Mouse (Mus musculus) MEL (cell line): ENCODE results near the gene Glmn. TPM values are rescaled to one million over a fixed set of nuclear protein-coding genes. Genes with fewer than 3 reads are reported as not detected.

Source experiments
- DNase-seq: peaks from one replicate; pipeline ENCODE4 v3.0.0; 2011; ENCODE audit warnings: low read depth, low spot score
- H3K27ac ChIP-seq: 2 replicates; pipeline ENCODE4 v1.5.1; 2012; ENCODE audit warnings: low read depth, mild to moderate bottlenecking, control low read depth, low read length, moderate library complexity; ENCODE audit not compliant: control insufficient read depth
- H3K27me3 ChIP-seq, 2 experiments: fragments of 150-350 bp in 1 of 2; sonication (generic) in 1 of 2; 2 replicates each; pipeline ENCODE4 v1.6.1; 2012; ENCODE audit warnings: low read length in 2 of 2, mild to moderate bottlenecking in 2 of 2, improper control_type of control experiment in 1 of 2, moderate library complexity in 1 of 2; ENCODE audit not compliant: insufficient read depth in 2 of 2, control insufficient read depth in 1 of 2
- H3K36me3 ChIP-seq, 2 experiments: 2 replicates each; pipeline ENCODE4 v1.6.1; 2012 to 2014; ENCODE audit warnings: low read length in 2 of 2, improper control_type of control experiment in 1 of 2, inconsistent platforms in 1 of 2, mild to moderate bottlenecking in 1 of 2; ENCODE audit not compliant: insufficient read depth in 2 of 2, control insufficient read depth in 1 of 2
- H3K4me1 ChIP-seq, 2 experiments: fragments of 150-350 bp in 1 of 2; sonication (generic) in 1 of 2; 2 replicates each; pipeline ENCODE4 v1.6.1; 2012; ENCODE audit warnings: low read length in 2 of 2, improper control_type of control experiment in 1 of 2, mild to moderate bottlenecking in 1 of 2; ENCODE audit not compliant: insufficient read depth in 2 of 2, control insufficient read depth in 1 of 2
- H3K4me3 ChIP-seq, 2 experiments: fragments of 150-350 bp in 1 of 2; sonication (generic) in 1 of 2; 2 replicates each; pipeline ENCODE4 v1.5.1; 2012; ENCODE audit warnings: low read depth in 2 of 2, low read length in 2 of 2, mild to moderate bottlenecking in 2 of 2, moderate library complexity in 2 of 2, control low read depth in 1 of 2, improper control_type of control experiment in 1 of 2; ENCODE audit not compliant: control insufficient read depth in 1 of 2, insufficient read depth in 1 of 2
- H3K79me2 ChIP-seq: 2 replicates; pipeline ENCODE4 v1.6.1; 2012; ENCODE audit warnings: mild to moderate bottlenecking, low read length, moderate library complexity; ENCODE audit not compliant: control insufficient read depth, poor library complexity, insufficient read depth
- H3K9ac ChIP-seq: 2 replicates; pipeline ENCODE4 v1.6.1; 2012; ENCODE audit warnings: low read depth, mild to moderate bottlenecking, control low read depth, low read length, moderate library complexity; ENCODE audit not compliant: control insufficient read depth, poor library complexity, severe bottlenecking
- H3K9me3 ChIP-seq: fragments of 150-350 bp; sonication (generic); replicated peaks from 2 replicates; pipeline ENCODE4 v1.6.1; 2012; ENCODE audit warnings: mild to moderate bottlenecking, low read length, improper control_type of control experiment, moderate library complexity; ENCODE audit not compliant: insufficient read depth
- E2F4 ChIP-seq: IDR thresholded peaks from 2 replicates; pipeline ENCODE4 v1.6.1; 2011; ENCODE audit warnings: low read depth, low read length, improper control_type of control experiment, borderline replicate concordance
- ETS1 ChIP-seq: IDR thresholded peaks from 2 replicates; pipeline ENCODE4 v1.6.1; 2012; ENCODE audit warnings: low read depth, mild to moderate bottlenecking, inconsistent platforms, low read length, improper control_type of control experiment, moderate library complexity
- HCFC1 ChIP-seq: IDR thresholded peaks from 2 replicates; pipeline ENCODE4 v1.6.1; 2012; ENCODE audit warnings: low read depth, mild to moderate bottlenecking, inconsistent platforms, low read length, improper control_type of control experiment, moderate library complexity
- KAT2A ChIP-seq: conservative IDR thresholded peaks from 2 replicates; pipeline ENCODE4 v1.6.1; 2012; ENCODE audit warnings: low read depth, low read length, improper control_type of control experiment, inconsistent platforms
- MAFK ChIP-seq: IDR thresholded peaks from 2 replicates; pipeline ENCODE4 v1.6.1; 2011; ENCODE audit warnings: low read depth, mild to moderate bottlenecking, low read length, improper control_type of control experiment, borderline replicate concordance
- MAZ ChIP-seq: IDR thresholded peaks from 2 replicates; pipeline ENCODE4 v1.6.1; 2012; ENCODE audit warnings: low read depth, mild to moderate bottlenecking, inconsistent platforms, low read length, improper control_type of control experiment
- MEF2A ChIP-seq: IDR thresholded peaks from 2 replicates; pipeline ENCODE4 v1.6.1; 2014; ENCODE audit warnings: low read depth, mild to moderate bottlenecking, inconsistent platforms, low read length, improper control_type of control experiment; ENCODE audit not compliant: poor library complexity, insufficient replicate concordance, severe bottlenecking; ENCODE audit errors: extremely low read depth
- MYB ChIP-seq: IDR thresholded peaks from 2 replicates; pipeline ENCODE4 v1.6.1; 2011; ENCODE audit warnings: mild to moderate bottlenecking, low read depth, low read length, improper control_type of control experiment
- MYC ChIP-seq: IDR thresholded peaks from 2 replicates; pipeline ENCODE4 v1.6.1; 2011; ENCODE audit warnings: low read depth, mild to moderate bottlenecking, low read length, improper control_type of control experiment, moderate library complexity
- POLR2A ChIP-seq, 2 experiments: IDR thresholded peaks; 2 replicates each; pipeline ENCODE4 v1.6.1; 2011 to 2012; ENCODE audit warnings: low read length in 2 of 2, mild to moderate bottlenecking in 2 of 2, control low read depth in 1 of 2, improper control_type of control experiment in 1 of 2, low read depth in 1 of 2, moderate library complexity in 1 of 2; ENCODE audit not compliant: control insufficient read depth in 1 of 2, insufficient read depth in 1 of 2, poor library complexity in 1 of 2
- POLR2AphosphoS2 ChIP-seq: IDR thresholded peaks from 2 replicates; pipeline ENCODE4 v1.6.1; 2011; ENCODE audit warnings: low read length, improper control_type of control experiment
- POLR2AphosphoS5 ChIP-seq: IDR thresholded peaks from 2 replicates; pipeline ENCODE4 v1.6.1; 2012; ENCODE audit warnings: low read depth, borderline replicate concordance, mild to moderate bottlenecking, inconsistent platforms, low read length, moderate library complexity, mixed read lengths
- RAD21 ChIP-seq: IDR thresholded peaks from 2 replicates; pipeline ENCODE4 v1.6.1; 2011; ENCODE audit warnings: mild to moderate bottlenecking, low read depth, low read length, improper control_type of control experiment
- SMC3 ChIP-seq: IDR thresholded peaks from 2 replicates; pipeline ENCODE4 v1.6.1; 2011; ENCODE audit warnings: low read depth, low read length, improper control_type of control experiment
- TBP ChIP-seq: IDR thresholded peaks from 2 replicates; pipeline ENCODE4 v1.8.0; 2011; ENCODE audit warnings: low read depth, low read length, improper control_type of control experiment
- USF1 ChIP-seq: IDR thresholded peaks from 2 replicates; pipeline ENCODE4 v1.6.1; 2014; ENCODE audit warnings: low read depth, mild to moderate bottlenecking, inconsistent platforms, low read length, improper control_type of control experiment, moderate library complexity
- ZC3H11A ChIP-seq: IDR thresholded peaks from 2 replicates; pipeline ENCODE4 v1.6.1; 2012; ENCODE audit warnings: low read depth, mild to moderate bottlenecking, inconsistent platforms, low read length, improper control_type of control experiment
- ZKSCAN1 ChIP-seq: IDR thresholded peaks from 2 replicates; pipeline ENCODE4 v1.6.1; 2012; ENCODE audit warnings: low read depth, mild to moderate bottlenecking, inconsistent platforms, low read length, improper control_type of control experiment, moderate library complexity
- polyA plus RNA-seq, 2 experiments: library from polyadenylated mRNA; stranded (reverse) in 1 of 2; unstranded in 1 of 2; fragments of >175 nt in 1 of 2; fragments of >200 nt in 1 of 2; gene quantifications; 2 replicates each; pipeline versions ENCODE4 v1.2.1 to v1.2.4; 2012; ENCODE audit warnings: low replicate concordance in 2 of 2, low read depth in 1 of 2; ENCODE audit not compliant: insufficient read length in 2 of 2, insufficient read depth in 1 of 2, missing spikeins in 1 of 2
- total RNA-seq: library from RNA; depleted of rRNA; stranded (reverse); fragments of 300-350 nt; gene quantifications from 2 replicates; pipeline ENCODE4 v1.2.3, GENCODE M21; 2012

The Glmn gene
- total and polyA plus RNA-seq, 3 experiments, result 7.3 to 7.9 TPM; not detected in 1

DNA sequence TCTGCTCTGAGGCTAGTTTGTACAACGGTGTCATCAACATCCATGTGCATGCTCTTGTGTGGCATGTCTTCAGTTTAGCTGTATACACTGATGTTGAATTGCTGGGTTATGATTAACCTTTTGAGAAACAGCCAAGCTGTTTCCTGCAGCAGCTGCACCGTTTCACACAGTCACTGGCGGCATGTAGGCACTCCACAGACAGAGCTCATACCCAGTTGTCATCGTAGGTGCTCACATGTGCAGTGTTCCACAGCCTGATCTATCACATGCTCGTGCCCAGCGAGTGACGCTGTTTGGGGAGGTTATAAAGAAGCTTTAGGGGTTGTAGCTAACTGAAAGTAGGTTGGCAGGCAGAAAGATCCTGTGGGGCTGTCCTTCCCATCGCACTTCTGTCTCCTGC, 40.7 kb upstream of the Glmn start:
- Histone ChIP-seq H3K4me3 (no peak overlapping the region), H3K9me3 (no peaks in the 10 kb centered on the region), H3K79me2 (no peaks in the 10 kb centered on the region), H3K9ac (no peak overlapping the region), H3K4me1 (no peaks in the 10 kb centered on the region), H3K36me3 (peaks cover 0 to 1% of the 10 kb centered on the region in 2 experiments; a peak in 2 of 4 replicates), H3K27me3 (no peaks in the 10 kb centered on the region), H3K27ac (no peak overlapping the region)
- no peak for DNase-seq
- TF ChIP-seq TBP (no peak), E2F4 (no peak), MYB (no peak), MAZ (no peak), MEF2A (no peak), MYC (no peak), ETS1 (no peak), KAT2A (no peak), SMC3 (no peak), MAFK (no peak), ZKSCAN1 (no peak), ZC3H11A (no peak), RAD21 (no peak), USF1 (no peak), POLR2AphosphoS2 (no peak), POLR2A (IDR thresholded peaks at IDR 0.05; ENCODE audit: control insufficient read depth in 1 of 2, insufficient read depth in 1 of 2, low read depth in 1 of 2, low read length in 2 of 2, poor library complexity in 1 of 2) (no peak)

DNA sequence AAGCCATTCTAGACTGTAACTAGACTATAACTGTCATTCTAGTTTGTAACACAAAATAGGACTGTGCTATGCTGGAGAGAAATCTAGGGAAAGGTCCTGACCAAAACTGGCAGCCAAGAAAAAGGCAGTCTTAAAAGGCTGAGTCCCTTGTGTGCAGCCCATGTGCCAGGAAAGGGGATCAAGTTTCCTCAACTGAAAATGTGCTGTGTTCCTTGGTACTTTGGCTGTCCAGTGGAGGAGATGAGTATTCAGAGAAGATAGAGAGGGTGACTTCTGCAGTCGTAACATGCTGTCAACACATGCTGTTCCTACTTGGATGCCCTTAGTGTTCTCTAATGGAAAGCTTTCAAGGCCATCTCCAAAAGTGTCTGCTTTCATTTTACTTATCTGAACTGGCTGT, 39.4 kb upstream of the Glmn start:
- Histone ChIP-seq H3K27me3 (no peaks in the 10 kb centered on the region), H3K27ac (no peak overlapping the region), H3K4me3 (no peak overlapping the region), H3K9me3 (no peaks in the 10 kb centered on the region), H3K79me2 (no peaks in the 10 kb centered on the region), H3K9ac (no peak overlapping the region), H3K4me1 (no peaks in the 10 kb centered on the region), H3K36me3 (peaks cover 0 to 1% of the 10 kb centered on the region in 2 experiments; a peak in 2 of 4 replicates)
- DNase-seq, result no peak
- no peak for TF ChIP-seq TBP
- no peak for TF ChIP-seq HCFC1
- no peak for TF ChIP-seq POLR2AphosphoS5
